Mouse (Mus musculus): ENCODE results near the gene Cdc42ep1. TPM values are rescaled to one million over a fixed set of nuclear protein-coding genes. Genes with fewer than 3 reads are reported as not detected.
A peak's percentile ranks its signal among the peaks of the same experiment; 100 is the strongest.

Cdc42ep1 gene
- polyA plus RNA-seq, 1 experiment, result 59.2 TPM

GRCm38 (mm10) chr15:78894726-78895125 lies 52.3 kb downstream of the Cdc42ep1 start:
- H3K4me3 ChIP-seq (ENCODE audit: insufficient read depth, low read depth, low read length), result no peak overlapping the region
- H3K4me1 ChIP-seq (ENCODE audit: control insufficient read depth, insufficient read depth, low read length), result no peaks in the 10 kb centered on the region
- H3K27me3 ChIP-seq (replicated peaks; ENCODE audit: control insufficient read depth, insufficient read depth, low read length), result no peaks in the 10 kb centered on the region
- no peak overlapping the region for H3K27ac ChIP-seq (ENCODE audit: insufficient read depth, low read depth, low read length)
- 79% methylated on average over 13 of the region's 13 CpGs for WGBS
- TF ChIP-seq CTCF (conservative IDR thresholded peaks at IDR 0.05; ENCODE audit: insufficient read depth, insufficient read length, low read depth, low read length), result no peak
- TF ChIP-seq POLR2A (IDR thresholded peaks at IDR 0.05; ENCODE audit: low read depth, low read length), result no peak
- no peak for DNase-seq
- no peaks in the 10 kb centered on the region for H3K36me3 ChIP-seq (ENCODE audit: control insufficient read depth, insufficient read depth, low read length)

DNA sequence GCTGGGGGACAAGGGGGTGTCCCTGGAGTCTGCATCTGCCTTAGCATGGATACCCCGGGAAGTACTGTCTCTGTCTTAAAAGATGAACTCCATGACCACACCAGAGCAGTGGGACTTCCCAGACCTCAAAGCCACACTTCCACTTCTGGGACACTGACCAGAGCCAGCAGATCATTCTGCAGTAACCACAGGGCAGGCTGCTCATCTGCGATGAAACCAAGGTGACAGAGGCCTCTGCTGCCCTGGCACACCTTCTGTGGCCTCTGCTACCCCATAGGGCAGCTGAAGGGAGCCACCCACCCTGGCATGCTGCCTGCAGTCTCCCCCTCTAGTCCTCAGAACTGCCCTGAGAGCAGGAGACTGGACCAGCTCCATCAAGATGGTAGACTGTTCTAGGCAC lies 53.3 kb downstream of the Cdc42ep1 start:
- Histone ChIP-seq H3K4me3 (ENCODE audit: insufficient read depth, low read depth, low read length) (no peak overlapping the region), H3K27me3 (replicated peaks; ENCODE audit: control insufficient read depth, insufficient read depth, low read length) (no peaks in the 10 kb centered on the region), H3K27ac (ENCODE audit: insufficient read depth, low read depth, low read length) (0 out of 2 replicates have a peak overlapping the region, but pooled peaks have one; percentile 5), H3K36me3 (ENCODE audit: control insufficient read depth, insufficient read depth, low read length) (no peaks in the 10 kb centered on the region), H3K4me1 (ENCODE audit: control insufficient read depth, insufficient read depth, low read length) (no peaks in the 10 kb centered on the region)
- TF ChIP-seq CTCF (conservative IDR thresholded peaks at IDR 0.05; ENCODE audit: insufficient read depth, insufficient read length, low read depth, low read length) (no peak), POLR2A (IDR thresholded peaks at IDR 0.05; ENCODE audit: low read depth, low read length) (no peak)
- DNase-seq, result no peak
- 67% methylated on average over 2 of the region's 2 CpGs for WGBS

DNA sequence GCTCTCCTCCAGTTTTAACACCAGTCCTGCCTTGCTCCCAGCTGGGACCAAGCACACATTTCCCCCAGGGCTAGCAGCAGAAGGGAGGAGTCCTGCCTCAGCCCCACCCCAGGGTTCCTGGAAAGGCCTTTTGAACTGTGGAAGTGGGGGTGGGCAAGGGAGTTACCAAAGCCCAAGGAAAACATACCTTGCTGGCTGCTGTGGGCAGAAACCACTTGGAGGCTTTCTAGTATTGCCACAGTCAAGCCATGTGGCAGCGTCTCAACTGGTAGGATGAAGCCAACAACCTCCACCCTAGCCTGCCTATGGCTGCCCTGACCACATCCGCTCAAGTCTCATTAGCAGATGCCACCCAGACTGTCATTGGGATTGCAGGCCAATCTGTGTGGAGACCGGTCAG lies 53.7 kb downstream of the Cdc42ep1 start:
- Histone ChIP-seq H3K4me3 (ENCODE audit: insufficient read depth, low read depth, low read length) (no peak overlapping the region), H3K4me1 (ENCODE audit: control insufficient read depth, insufficient read depth, low read length) (no peaks in the 10 kb centered on the region), H3K27me3 (replicated peaks; ENCODE audit: control insufficient read depth, insufficient read depth, low read length) (no peaks in the 10 kb centered on the region), H3K27ac (ENCODE audit: insufficient read depth, low read depth, low read length) (0 out of 2 replicates have a peak overlapping the region, but pooled peaks have one; percentile 5), H3K36me3 (ENCODE audit: control insufficient read depth, insufficient read depth, low read length) (no peaks in the 10 kb centered on the region)
- WGBS, result 79% methylated on average over 3 of the region's 3 CpGs
- DNase-seq, result peak; percentile 18
- no peak for TF ChIP-seq CTCF (conservative IDR thresholded peaks at IDR 0.05; ENCODE audit: insufficient read depth, insufficient read length, low read depth, low read length)
- no peak for TF ChIP-seq POLR2A (IDR thresholded peaks at IDR 0.05; ENCODE audit: low read depth, low read length)

DNA sequence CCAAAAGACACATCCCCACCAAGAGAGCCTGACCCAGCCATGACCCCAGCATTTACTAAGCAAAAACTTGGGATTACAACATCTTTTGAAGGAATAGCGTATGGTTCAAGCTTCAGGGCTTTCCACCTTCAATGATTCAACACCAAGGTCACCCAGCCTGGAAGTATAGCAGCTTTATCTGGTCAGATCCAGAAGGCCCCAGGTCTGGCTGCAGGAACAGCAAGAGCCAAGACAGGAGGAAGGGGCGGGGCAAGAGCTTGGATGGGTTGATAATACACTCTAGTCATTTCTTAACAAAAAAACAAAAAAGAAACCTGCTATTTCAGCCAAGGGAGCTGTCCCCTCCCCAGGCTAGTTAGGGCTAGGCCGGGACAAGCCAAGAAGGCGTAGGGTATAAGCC lies 55.1 kb downstream of the Cdc42ep1 start:
- WGBS, result 83% methylated on average over 4 of the region's 4 CpGs
- Histone ChIP-seq H3K4me3 (ENCODE audit: insufficient read depth, low read depth, low read length) (no peak overlapping the region), H3K27me3 (replicated peaks; ENCODE audit: control insufficient read depth, insufficient read depth, low read length) (no peaks in the 10 kb centered on the region), H3K36me3 (ENCODE audit: control insufficient read depth, insufficient read depth, low read length) (no peaks in the 10 kb centered on the region), H3K27ac (ENCODE audit: insufficient read depth, low read depth, low read length) (0 out of 2 replicates have a peak overlapping the region, but pooled peaks have one; percentile 26), H3K4me1 (ENCODE audit: control insufficient read depth, insufficient read depth, low read length) (no peaks in the 10 kb centered on the region)
- TF ChIP-seq POLR2A (IDR thresholded peaks at IDR 0.05; ENCODE audit: low read depth, low read length) (no peak), CTCF (conservative IDR thresholded peaks at IDR 0.05; ENCODE audit: insufficient read depth, insufficient read length, low read depth, low read length) (no peak)
- peak; percentile 46 for DNase-seq

DNA sequence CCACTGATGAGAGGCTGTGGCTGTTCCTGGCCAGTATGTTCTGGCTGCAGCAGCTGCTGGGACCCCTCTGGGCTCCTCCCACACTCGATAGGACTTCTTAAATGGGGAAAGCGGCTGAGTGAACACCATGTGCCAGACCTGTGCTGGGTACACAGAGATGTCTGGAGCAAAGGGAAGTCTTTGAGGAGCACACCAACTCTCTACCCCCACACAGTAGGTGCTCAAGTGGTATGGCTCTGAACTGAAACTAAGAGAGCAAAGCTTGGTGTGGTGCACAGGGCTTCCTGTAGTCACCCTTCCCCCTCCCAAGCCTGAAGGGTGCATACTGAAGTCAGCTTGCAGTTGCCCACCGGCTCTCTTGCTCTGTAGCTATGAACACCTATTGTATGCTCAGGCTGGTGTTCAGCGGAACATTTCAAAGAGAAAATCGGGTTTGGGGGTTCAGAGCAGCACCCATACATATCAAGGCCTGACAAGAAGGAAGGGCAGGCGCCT lies 56.1 kb downstream of the Cdc42ep1 start:
- no peaks in the 10 kb centered on the region for H3K27me3 ChIP-seq (replicated peaks; ENCODE audit: control insufficient read depth, insufficient read depth, low read length)
- H3K36me3 ChIP-seq (ENCODE audit: control insufficient read depth, insufficient read depth, low read length), result no peaks in the 10 kb centered on the region
- no peak overlapping the region for H3K4me3 ChIP-seq (ENCODE audit: insufficient read depth, low read depth, low read length)
- H3K27ac ChIP-seq (ENCODE audit: insufficient read depth, low read depth, low read length), result peak overlapping the region; percentile 8; the same call in 1 of the 2 replicates
- H3K4me1 ChIP-seq (ENCODE audit: control insufficient read depth, insufficient read depth, low read length), result no peaks in the 10 kb centered on the region
- DNase-seq, result no peak
- 66% methylated on average over 6 of the region's 6 CpGs for WGBS
- TF ChIP-seq CTCF (conservative IDR thresholded peaks at IDR 0.05; ENCODE audit: insufficient read depth, insufficient read length, low read depth, low read length) (no peak), POLR2A (IDR thresholded peaks at IDR 0.05; ENCODE audit: low read depth, low read length) (no peak)

GRCm38 (mm10) chr15:78899409-78899739 lies 57.0 kb downstream of the Cdc42ep1 start, which contains the start of gene Gm49510:
TSS of gene Gm49510 (plus strand) at chr15:78899667.
- 4% methylated on average over 19 of the region's 20 CpGs for WGBS
- Histone ChIP-seq H3K36me3 (ENCODE audit: control insufficient read depth, insufficient read depth, low read length) (no peaks in the 10 kb centered on the region), H3K4me1 (ENCODE audit: control insufficient read depth, insufficient read depth, low read length) (no peaks in the 10 kb centered on the region), H3K27me3 (replicated peaks; ENCODE audit: control insufficient read depth, insufficient read depth, low read length) (no peaks in the 10 kb centered on the region), H3K27ac (ENCODE audit: insufficient read depth, low read depth, low read length) (peak within 1 kb of the TSS; percentile 43), H3K4me3 (ENCODE audit: insufficient read depth, low read depth, low read length) (peak within 1 kb of the TSS; percentile 83)
- TF ChIP-seq POLR2A (IDR thresholded peaks at IDR 0.05; ENCODE audit: low read depth, low read length) (no peak), CTCF (conservative IDR thresholded peaks at IDR 0.05; ENCODE audit: insufficient read depth, insufficient read length, low read depth, low read length) (no peak)
- DNase-seq, result peak; percentile 33

DNA sequence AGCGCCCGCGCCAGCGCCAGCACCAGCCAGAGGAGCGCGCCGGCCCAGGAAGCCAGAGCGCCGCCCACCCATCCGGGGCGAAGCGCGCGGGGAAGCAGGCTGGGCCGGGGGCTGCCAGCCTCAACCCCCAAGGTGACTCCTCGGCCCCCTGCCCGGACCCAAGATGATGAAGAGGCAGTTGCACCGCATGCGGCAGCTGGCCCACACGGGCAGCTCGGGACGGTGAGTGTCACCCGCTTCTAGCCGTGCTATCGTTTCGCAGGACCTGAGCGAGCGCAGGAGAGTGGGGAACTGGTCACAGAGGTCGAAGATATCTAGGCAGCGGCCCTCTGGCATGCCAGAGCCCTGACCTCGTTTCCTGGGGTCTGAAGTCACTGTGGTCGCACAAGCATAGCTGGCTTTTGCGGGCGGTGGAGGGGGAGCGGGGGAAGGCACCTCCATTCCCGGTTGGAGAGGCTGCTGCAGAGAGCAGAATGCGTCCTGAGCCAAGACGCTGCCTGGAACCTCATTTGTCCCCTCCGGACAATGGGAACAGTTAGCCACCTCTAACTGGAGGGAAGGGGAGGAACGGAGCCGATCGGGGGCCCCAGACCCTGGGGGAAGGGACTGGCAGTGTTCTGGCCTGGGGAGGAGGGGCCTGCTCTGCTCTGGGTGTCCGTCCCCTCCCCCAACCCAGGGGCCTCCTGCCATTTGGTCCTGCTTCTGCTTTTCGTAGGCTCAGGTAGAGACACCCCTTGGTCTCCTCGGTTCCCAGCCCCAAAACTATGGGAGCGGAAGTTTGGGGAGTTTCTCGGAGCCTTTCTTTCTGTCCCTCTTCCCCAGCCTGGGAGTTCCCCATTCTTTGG lies 57.5 kb downstream of the Cdc42ep1 start, which contains the start of gene Sh3bp1:
TSS of gene Sh3bp1 (plus strand) at position 29 of the 845 bp plus-strand sequence.
- H3K4me3 ChIP-seq (ENCODE audit: insufficient read depth, low read depth, low read length), result peak within 1 kb of the TSS; percentile 83
- 6% methylated on average over 47 of the region's 47 CpGs for WGBS
- H3K27ac ChIP-seq (ENCODE audit: insufficient read depth, low read depth, low read length), result peak within 1 kb of the TSS; percentile 43
- no peaks in the 10 kb centered on the region for H3K36me3 ChIP-seq (ENCODE audit: control insufficient read depth, insufficient read depth, low read length)
- no peaks in the 10 kb centered on the region for H3K4me1 ChIP-seq (ENCODE audit: control insufficient read depth, insufficient read depth, low read length)
- no peak for TF ChIP-seq CTCF (conservative IDR thresholded peaks at IDR 0.05; ENCODE audit: insufficient read depth, insufficient read length, low read depth, low read length)
- TF ChIP-seq POLR2A (IDR thresholded peaks at IDR 0.05; ENCODE audit: low read depth, low read length), result no peak
- peak; percentile 72 for DNase-seq
- H3K27me3 ChIP-seq (replicated peaks; ENCODE audit: control insufficient read depth, insufficient read depth, low read length), result no peaks in the 10 kb centered on the region

Other genes with a start within 250 kb of the Cdc42ep1 start
- 10.6 and 12.1 TPM in 2 replicates for gene Cyth4, start 245.6 kb upstream of the Cdc42ep1 start, polyA plus RNA-seq (2012; rRNA removed)
- 0.03 and 0.04 TPM in 2 replicates for gene Elfn2, start 123.9 kb upstream of the Cdc42ep1 start, polyA plus RNA-seq (2012; rRNA removed)
- gene Mfng, start 69.1 kb upstream of the Cdc42ep1 start, polyA plus RNA-seq (2012; rRNA removed), result 15.7 and 16.6 TPM in 2 replicates
- 80.4 and 93.7 TPM in 2 replicates for gene Card10, start 39.6 kb upstream of the Cdc42ep1 start, polyA plus RNA-seq (2012; rRNA removed)
- 0.24 and 0.25 TPM in 2 replicates for gene Lgals2, start 12.9 kb downstream of the Cdc42ep1 start, polyA plus RNA-seq (2012; rRNA removed)
- 56.5 and 68.1 TPM in 2 replicates for gene Gga1, start 34.6 kb downstream of the Cdc42ep1 start, polyA plus RNA-seq (2012; rRNA removed)
- 0.03 TPM in 1 of 2 replicates, not detected in the other for gene Gm49510, start 57.0 kb downstream of the Cdc42ep1 start, polyA plus RNA-seq (2012; rRNA removed)
- 26.2 and 30.0 TPM in 2 replicates for gene Sh3bp1, start 57.1 kb downstream of the Cdc42ep1 start, polyA plus RNA-seq (2012; rRNA removed)
- gene Pdxp, start 71.3 kb downstream of the Cdc42ep1 start, polyA plus RNA-seq (2012; rRNA removed), result 1.7 and 1.9 TPM in 2 replicates
- gene Lgals1, start 84.1 kb downstream of the Cdc42ep1 start, polyA plus RNA-seq (2012; rRNA removed), result 310 and 318 TPM in 2 replicates
- gene Nol12, start 92.3 kb downstream of the Cdc42ep1 start, polyA plus RNA-seq (2012; rRNA removed), result 19.3 and 24.1 TPM in 2 replicates
- 41.8 and 47.6 TPM in 2 replicates for gene Triobp, start 105.1 kb downstream of the Cdc42ep1 start, polyA plus RNA-seq (2012; rRNA removed)
- 123 and 145 TPM in 2 replicates for gene H1f0, start 185.8 kb downstream of the Cdc42ep1 start, polyA plus RNA-seq (2012; rRNA removed)
- 0.64 and 1.2 TPM in 2 replicates for gene Galr3, start 199.3 kb downstream of the Cdc42ep1 start, polyA plus RNA-seq (2012; rRNA removed)
- 38.9 and 52.2 TPM in 2 replicates for gene Ankrd54, start 220.3 kb downstream of the Cdc42ep1 start, polyA plus RNA-seq (2012; rRNA removed)
- 172 and 183 TPM in 2 replicates for gene Eif3l, start 232.6 kb downstream of the Cdc42ep1 start, polyA plus RNA-seq (2012; rRNA removed)